Mouse (Mus musculus): ENCODE measurements around the gene A3galt2.

DNA sequence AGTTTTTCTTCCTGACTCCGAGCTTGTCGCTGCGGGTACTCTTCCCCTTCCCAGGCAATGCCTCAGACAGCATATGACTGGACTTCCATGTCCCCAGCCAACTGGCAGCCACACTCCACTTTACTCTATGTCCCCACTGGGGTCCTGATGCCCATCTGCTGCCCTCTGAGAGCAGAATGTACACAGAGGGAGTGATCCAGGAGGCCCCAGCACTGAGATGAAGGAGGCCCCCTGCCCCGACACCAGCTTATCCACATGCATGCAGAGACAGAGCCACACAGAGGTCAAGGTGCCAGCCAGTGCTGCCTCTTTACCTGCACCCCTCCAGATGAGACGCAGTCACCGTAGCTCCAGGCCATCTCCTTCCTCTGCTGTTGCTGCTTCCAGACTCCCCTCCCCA is 44.9 kb upstream of the A3galt2 start:
- no peak for TF ChIP-seq POLR2A (IDR thresholded peaks at IDR 0.05; ENCODE audit: low read depth, low read length)
- no peak for TF ChIP-seq CTCF (IDR thresholded peaks at IDR 0.05; ENCODE audit: extremely low read depth, insufficient read length, insufficient replicate concordance, low read depth, low read length)
